Mouse (Mus musculus): ENCODE data around the gene Gm20831. TPM values are rescaled to one million over a fixed set of nuclear protein-coding genes. Genes with fewer than 3 reads are reported as not detected.
"Not testable (repeated sequence)": the region's sequence is repeated elsewhere in the genome, so short reads cannot be mapped to it uniquely, and the experiment has no call there.

Gm20831 gene
- polyA plus RNA-seq (2011; ENCODE audit: insufficient read length, low read depth, missing spikeins) = not detected in 2 replicates

DNA sequence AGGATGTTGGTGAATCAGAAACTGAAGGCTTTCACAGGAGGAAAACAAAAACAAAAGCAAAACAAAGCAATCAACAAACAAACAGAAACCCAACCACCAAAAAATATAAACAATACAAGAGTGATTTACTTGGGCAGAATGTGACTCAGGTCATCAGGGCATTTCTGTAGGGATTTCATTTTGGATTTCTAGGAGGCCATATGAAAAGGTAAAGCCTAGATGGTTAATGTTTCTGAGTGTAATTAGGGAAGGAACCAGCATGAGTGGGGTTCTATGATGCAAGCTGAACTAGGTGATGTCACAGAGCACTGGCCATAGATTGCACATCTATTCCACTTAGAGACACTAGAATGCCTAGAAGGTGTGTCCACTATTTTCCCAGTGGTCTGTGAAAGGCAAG, at the start of gene Gm20831, which contains the start of gene Gm20772:
Gene Gm20831, plus strand, starts transcription at position 301 of the 400 bp plus-strand sequence.
Gene Gm20772, plus strand, starts transcription at position 301 of the 400 bp plus-strand sequence.
- H3K4me1 ChIP-seq (ENCODE audit: control insufficient read depth, insufficient read depth, low read length); H3K4me3 ChIP-seq (ENCODE audit: insufficient read depth, low read length); H3K27ac ChIP-seq (ENCODE audit: insufficient read depth, low read length): not testable (repeated sequence)

DNA sequence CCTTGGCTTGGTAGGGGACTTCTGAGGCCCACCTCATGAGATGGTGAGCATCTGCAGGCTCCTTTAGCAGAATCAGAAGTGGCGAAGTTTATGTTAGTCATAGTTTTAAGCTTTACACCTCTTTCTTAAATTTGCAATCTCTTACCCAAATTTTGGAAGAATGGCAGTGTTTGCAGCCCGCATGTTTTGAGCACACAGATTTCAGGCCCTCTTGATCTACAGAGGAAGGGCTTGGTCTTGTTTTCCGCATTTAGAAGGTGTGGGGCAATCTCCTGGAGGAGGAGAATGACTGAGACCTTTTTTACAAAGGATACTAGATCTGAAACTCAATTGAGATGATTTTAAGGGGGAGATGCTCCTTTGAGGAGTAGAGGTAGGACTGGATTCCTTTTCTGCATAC, 28.4 kb upstream of the Gm20831 start, which contains the start of gene Gm21904:
Gene Gm21904, minus strand, starts transcription at position 101 of the 400 bp plus-strand sequence.
- not testable (repeated sequence) for H3K27ac ChIP-seq (ENCODE audit: insufficient read depth, low read length); H3K4me3 ChIP-seq (ENCODE audit: insufficient read depth, low read length); H3K4me1 ChIP-seq (ENCODE audit: control insufficient read depth, insufficient read depth, low read length)

DNA sequence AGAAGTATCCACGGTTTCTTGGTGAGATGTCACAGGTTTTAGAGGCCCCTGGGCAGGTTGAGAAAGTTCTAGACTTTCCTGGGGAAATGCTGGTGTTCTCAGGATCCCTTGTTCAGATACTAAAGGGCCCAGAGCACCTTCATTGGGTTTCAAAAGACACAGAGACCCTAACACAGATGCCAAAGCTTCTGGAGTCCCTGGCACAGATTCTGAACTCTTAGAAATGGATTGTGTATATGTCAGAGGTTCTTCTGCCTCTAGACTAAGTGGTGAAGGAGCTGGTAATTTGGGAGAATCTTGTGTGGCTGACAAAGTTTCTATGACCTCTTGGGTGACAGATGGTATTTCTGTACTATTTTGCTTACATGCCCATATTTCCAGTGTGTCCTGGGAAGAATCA, 62.7 kb downstream of the Gm20831 start, which contains the start of gene Srsy:
Gene Srsy, minus strand, starts transcription at position 101 of the 400 bp plus-strand sequence.
- not testable (repeated sequence) for H3K4me3 ChIP-seq (ENCODE audit: insufficient read depth, low read length); H3K4me1 ChIP-seq (ENCODE audit: control insufficient read depth, insufficient read depth, low read length); H3K27ac ChIP-seq (ENCODE audit: insufficient read depth, low read length)

Other genes with a start within 250 kb of the Gm20831 start
- gene Gm21904, start 28.5 kb upstream of the Gm20831 start, polyA plus RNA-seq (2011; ENCODE audit: insufficient read length, low read depth, missing spikeins) = not detected in 2 replicates
- not detected in 2 replicates for gene Gm20772, start within 50 bp of the Gm20831 start, polyA plus RNA-seq (2011; ENCODE audit: insufficient read length, low read depth, missing spikeins)
- not detected in 2 replicates for gene Srsy, start 62.6 kb downstream of the Gm20831 start, polyA plus RNA-seq (2011; ENCODE audit: insufficient read length, low read depth, missing spikeins)
- not detected in 2 replicates for gene Gm21764, start 187.1 kb downstream of the Gm20831 start, polyA plus RNA-seq (2011; ENCODE audit: insufficient read length, low read depth, missing spikeins)
- gene Ssty1, start 214.4 kb downstream of the Gm20831 start, polyA plus RNA-seq (2011; ENCODE audit: insufficient read length, low read depth, missing spikeins) = not detected in 2 replicates

Measured in embryonic fibroblast, embryonic 13.5 days (primary cell).